ENCODE assay signal across 16 mouse cellular contexts in genomic region chr9:118482210-118482609, GRCm38 (mm10). TPM values are rescaled to one million over a fixed set of nuclear protein-coding genes. Genes with fewer than 3 reads are reported as not detected.
"Had no signal": no experiment of that assay in that cellular context is flagged by ENCODE, and none has a peak within 500 bp of the region (broad histone marks: within the 10 kb centered on the region; RNA-seq: fewer than 3 reads in every experiment).

No protein-coding gene starts in this region.

- DNase-seq: kidney, postnatal 14 days; layer of hippocampus, adult 9-11 months; liver; liver, embryonic 13.5 days; liver, postnatal 0 days; lung, postnatal 14 days; thymus, adult 2 months; thymus, postnatal 25 days had no signal

- H3K4me2 ChIP-seq: limb, embryonic 12.5 days; liver, embryonic 13.5 days; lung, embryonic 15.5 days; midbrain, embryonic 11.5 days; midbrain, embryonic 15.5 days; neural tube, embryonic 12.5 days; stomach, embryonic 15.5 days had no signal

- H3K4me3 ChIP-seq: limb, embryonic 12.5 days; liver, embryonic 13.5 days; lung, embryonic 15.5 days; megakaryocyte, embryonic 14.5 days; midbrain, embryonic 15.5 days; neural tube, embryonic 12.5 days; stomach, embryonic 15.5 days had no signal

- H3K9me3 ChIP-seq: limb, embryonic 12.5 days; liver, embryonic 13.5 days; lung, embryonic 15.5 days; megakaryocyte, embryonic 14.5 days; midbrain, embryonic 15.5 days; neural tube, embryonic 12.5 days; stomach, embryonic 15.5 days had no signal

- H3K36me3 ChIP-seq: limb, embryonic 12.5 days; liver, embryonic 13.5 days; lung, embryonic 15.5 days; midbrain, embryonic 15.5 days; neural tube, embryonic 12.5 days; stomach, embryonic 15.5 days had no signal

- H3K9ac ChIP-seq: limb, embryonic 12.5 days; liver, embryonic 13.5 days; liver, postnatal 0 days; lung, embryonic 15.5 days; midbrain, embryonic 15.5 days; neural tube, embryonic 12.5 days; stomach, embryonic 15.5 days had no signal

- ATAC-seq: liver, postnatal 0 days; midbrain, embryonic 15.5 days had no signal

- H3K27ac ChIP-seq: limb, embryonic 12.5 days; liver, embryonic 13.5 days; lung, embryonic 15.5 days; macrophage; midbrain, embryonic 15.5 days; neural tube, embryonic 12.5 days; stomach, embryonic 15.5 days had no signal

RNA-seq across cellular contexts. Expression of gene Eomes, which starts 4.2 kb away (rescaled TPM):
- polyA plus RNA-seq: liver, embryonic 13.5 days; liver, postnatal 0 days; lung, embryonic 15.5 days; macrophage had no signal
